Mouse (Mus musculus) megakaryocyte-erythroid progenitor cell, adult 5-6 weeks (primary cell): Measurements from ENCODE around the gene Marveld3. TPM values are rescaled to one million over a fixed set of nuclear protein-coding genes. Genes with fewer than 3 reads are reported as not detected.

Experiments
- ATAC-seq: replicated peaks from 2 replicates; pipeline ENCODE4 v1.8.0; 2016; ENCODE audit warnings: mild to moderate bottlenecking, inconsistent platforms; ENCODE audit not compliant: severe bottlenecking, poor library complexity, low FRiP score, low TSS enrichment
- total RNA-seq, 2 experiments: library from RNA; stranded (forward) in 1 of 2; stranded (reverse) in 1 of 2; fragments of 200-1000, 215-1000 nt in 1 of 2; fragments of >200 nt in 1 of 2; fragmentation: Nextera tagmentation in 1 of 2; gene quantifications; 2 replicates each; pipeline ENCODE4 v1.2.3; 2014 to 2017

The Marveld3 gene
- total RNA-seq, 2 experiments from 2014 or later: not detected

DNA sequence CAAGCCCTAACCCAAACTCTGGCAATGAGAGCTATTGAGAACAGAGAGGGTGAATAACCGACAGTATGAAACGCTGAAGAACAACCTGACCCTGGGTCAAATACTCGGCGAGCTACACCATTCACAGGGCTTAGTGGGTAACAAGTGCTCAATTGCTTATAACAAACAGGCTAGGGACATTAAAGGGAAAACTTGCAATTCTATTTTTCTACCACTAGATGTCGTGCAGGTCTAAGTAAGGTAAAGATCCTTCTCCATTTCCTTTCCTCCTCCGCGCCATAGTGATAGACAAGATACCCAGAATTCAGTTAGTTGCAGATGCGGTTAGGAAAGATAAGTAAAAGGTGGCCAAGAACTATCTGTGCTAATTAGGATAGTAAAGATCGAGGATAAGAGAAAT is 8.3 kb upstream of the Marveld3 start:
- ATAC-seq: peak; percentile 82

DNA sequence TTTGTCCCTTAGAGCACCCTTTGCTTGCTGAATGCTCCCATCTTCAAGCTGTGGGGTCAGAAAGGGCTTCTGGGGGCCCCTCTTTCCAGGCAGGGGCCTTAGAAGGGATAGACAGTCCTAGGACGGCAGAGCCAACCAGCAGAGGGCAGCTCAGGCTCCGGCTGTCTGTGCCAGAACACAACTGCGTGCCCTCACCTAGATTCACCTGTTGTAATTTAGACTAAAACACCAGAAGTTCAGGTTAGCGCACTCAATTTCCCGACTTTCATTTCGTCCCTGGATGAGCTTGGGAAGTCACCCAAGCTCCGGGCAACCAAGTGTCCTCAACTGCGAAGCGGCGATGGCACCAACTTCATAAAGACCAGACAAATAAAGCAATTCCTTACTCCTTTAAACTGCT is 6.8 kb upstream of the Marveld3 start:
- ATAC-seq: no peak

DNA sequence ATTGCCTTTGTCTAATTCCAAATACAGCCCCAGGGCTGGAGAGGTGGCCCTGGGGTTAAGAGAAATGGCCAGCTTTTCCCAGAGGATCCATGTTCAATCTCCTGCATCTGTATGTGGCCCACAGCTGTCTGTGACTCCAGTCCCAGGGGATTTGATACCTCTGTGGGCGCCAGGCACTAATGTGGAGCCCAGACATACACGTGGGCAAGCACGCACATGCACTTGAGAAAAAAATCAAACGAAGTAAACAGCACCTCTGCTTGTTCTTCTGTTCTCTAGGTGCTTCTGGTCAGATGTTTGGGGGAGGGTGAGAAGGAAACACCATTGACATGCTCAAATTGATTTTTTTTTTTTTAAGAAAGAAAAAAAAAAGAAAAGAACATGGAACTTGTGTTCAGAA is 2.1 kb upstream of the Marveld3 start:
- no peak for ATAC-seq

DNA sequence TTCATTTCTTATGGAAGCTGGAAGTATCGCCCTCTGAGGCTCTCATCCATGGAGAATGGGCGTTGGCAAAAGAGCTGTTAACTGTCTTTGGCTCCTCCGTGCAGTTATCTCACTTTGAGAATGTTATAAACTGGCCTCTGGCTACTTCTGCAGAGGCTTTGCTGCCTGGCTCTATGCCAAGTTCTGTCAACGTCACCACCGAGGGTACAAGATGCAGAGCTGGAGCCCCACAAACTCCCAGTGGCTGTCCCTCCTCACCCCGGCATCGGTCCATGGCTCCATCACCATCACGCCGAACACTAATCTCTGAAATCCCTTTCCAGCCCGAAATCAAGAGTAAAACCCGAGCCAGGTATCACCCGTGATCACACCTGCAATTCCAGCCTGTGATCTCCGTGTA is 1.4 kb upstream of the Marveld3 start:
- ATAC-seq: no peak

DNA sequence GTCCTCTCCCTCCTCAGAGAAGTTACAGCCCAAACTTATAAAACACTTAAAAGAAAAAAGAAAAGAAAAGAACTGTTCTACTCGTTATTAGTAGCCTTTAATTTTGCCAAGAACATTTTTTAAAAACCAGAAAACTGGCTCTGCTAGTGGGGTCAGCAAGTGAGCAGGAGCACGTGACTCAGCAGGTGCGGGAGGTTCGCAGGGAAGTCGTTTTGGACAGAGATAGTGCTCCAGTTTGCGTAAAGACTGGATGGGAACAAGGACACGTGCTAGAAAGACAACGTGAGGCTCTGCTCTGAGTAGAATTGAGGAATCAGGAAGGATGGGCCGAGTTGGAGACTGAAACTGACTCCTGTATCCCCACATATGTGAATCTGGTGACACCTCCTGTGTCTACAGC is 893 bp upstream of the Marveld3 start:
- no peak for ATAC-seq

DNA sequence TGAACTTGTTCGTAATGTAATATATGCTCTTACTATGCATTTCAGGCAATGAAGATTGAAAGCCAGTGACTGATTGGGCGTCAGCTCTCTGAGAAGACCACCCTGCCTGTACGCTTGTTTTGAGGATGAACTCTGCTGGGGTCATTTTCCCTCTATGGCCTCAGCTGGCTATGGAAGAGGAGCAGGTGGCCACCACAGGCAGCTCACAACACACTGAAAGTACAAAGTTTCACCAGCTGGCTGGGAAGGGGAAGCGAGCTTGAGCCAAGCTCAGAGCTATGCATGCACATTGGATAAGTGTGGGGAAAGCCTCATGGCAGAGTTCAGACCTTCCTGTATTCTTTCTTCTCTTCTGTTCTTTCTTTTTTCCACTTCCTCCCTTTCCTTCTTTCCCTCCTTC is 2.9 kb downstream of the Marveld3 start:
- ATAC-seq: no peak

DNA sequence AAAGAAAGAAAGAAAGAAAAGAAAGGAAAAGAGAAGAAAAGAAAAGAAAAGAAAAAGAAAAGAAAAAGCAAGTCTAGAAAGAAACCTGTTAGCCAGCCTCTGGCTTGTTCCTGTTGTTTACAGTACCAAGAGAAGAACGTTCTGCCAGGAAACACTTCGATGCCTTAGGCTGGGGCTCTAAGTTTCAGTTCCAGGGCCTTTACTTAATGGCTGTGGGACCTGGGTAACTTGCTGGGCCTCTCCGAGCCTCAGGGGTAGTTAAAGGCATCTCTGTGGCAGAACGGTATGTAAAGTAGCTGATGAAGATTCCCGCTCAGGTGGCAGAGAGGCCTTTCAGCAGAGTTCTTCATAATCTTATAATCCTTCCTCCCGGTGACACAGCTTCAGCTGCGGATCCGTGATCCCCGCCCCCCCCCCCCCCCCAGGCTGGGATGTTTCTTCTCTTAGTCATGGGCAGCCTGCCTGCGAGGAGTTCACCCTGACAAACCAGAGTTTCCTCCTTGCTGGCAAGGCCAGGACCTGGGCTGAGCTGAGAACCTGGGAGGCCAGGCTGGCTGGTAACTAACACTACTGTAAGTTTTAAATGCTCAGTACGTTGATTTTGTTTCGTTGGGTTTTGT is 3.9 kb downstream of the Marveld3 start:
- ATAC-seq: no peak

DNA sequence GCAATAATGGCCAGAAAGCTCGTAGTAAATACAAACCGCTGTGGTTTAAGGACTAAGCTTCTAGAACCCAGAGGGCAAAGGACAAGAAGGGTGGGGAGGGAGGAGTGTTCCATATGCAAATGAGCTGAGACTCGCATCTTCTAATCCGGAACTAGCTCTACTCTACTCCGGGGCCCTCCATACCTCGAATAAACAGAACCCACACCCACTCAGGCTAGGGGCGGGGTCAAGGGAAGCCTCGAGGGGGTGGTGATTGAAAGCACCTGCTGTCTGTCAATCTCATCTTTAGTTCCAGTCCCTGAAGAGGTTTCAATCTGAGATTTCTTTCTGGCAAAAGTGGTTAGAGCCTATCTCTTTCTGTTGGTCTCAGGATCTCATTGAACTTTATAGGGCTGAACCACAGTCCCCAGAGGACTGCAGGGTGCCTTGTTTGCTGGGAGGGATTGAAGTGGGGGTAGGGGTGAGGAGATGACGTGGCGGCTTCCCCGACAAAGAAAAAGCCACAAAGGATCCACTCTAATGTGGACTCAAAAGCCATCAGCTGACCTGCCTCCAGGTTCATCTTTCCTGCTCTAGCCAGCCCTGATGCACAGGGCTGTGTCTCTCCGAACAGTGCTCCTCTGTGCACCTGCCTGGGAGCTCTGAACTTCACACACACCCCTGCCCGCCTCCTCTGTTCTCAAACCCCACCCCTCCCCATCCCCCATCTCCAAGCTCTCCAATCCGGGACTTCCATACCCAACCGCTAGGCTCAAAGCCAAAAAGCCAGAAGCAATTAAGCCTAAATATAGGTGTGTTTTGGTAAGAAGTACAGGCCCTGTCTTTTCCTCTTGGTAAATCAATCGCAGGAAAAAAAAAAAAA is 4.6 kb downstream of the Marveld3 start:
- no peak for ATAC-seq

DNA sequence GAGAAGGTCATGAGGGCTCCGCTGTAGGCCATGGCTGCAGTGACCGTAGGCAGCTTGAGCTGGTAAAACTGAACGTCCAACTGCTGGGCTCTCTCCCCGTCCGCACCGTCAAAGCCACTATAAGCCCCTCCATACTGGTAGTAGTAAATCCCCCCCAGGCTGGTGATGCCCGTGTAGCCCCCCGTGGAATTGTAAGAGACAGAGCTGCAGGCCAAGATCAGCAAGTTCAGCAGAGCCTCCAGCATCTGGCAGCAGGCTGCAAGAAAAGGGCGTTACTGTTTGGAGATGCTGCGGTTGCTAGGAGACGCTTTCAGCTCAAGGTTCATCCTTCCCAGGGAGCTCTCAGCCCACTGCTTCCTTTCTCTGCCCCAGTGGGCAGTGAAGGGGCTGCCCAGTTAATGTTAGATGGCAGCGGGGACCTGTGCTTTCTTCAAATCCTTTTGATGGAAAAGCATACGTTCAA is 7.5 kb downstream of the Marveld3 start:
- no peak for ATAC-seq

DNA sequence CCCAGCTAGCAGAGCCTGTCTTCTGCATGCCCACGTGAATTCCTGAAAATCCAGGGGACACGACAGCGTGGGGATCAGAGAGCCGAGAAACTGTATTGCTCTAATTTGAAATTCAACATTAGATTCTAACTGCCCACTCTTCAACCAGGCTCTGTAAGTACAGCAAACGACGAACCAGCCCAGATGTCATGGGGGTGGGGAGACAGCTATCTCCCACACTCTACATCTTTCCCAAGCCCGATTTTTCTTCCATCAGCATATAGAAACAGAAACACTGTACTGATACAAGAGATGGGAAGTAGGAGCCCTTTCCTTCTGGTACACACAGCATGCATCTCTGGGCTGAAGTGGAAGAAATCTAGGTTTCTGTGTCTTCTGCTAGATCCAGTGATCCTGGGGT is 9.8 kb downstream of the Marveld3 start:
- ATAC-seq: no peak

DNA sequence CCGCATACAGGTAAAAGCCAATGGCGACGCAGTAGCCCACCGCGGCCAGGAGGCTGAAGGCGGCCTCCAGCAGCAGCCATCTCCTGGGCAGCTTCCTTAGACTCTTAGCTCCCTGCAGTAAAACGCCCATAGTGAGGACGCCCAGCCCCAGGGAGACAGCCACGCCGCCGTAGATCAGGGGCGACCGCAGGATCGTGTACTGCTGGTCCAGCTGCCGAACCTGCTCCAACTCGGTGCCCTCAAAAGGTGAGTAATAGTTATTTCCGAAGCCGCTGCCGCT is 13.8 kb downstream of the Marveld3 start:
- 0 out of 2 replicates have a peak, but pooled peaks have one; percentile 21 for ATAC-seq

DNA sequence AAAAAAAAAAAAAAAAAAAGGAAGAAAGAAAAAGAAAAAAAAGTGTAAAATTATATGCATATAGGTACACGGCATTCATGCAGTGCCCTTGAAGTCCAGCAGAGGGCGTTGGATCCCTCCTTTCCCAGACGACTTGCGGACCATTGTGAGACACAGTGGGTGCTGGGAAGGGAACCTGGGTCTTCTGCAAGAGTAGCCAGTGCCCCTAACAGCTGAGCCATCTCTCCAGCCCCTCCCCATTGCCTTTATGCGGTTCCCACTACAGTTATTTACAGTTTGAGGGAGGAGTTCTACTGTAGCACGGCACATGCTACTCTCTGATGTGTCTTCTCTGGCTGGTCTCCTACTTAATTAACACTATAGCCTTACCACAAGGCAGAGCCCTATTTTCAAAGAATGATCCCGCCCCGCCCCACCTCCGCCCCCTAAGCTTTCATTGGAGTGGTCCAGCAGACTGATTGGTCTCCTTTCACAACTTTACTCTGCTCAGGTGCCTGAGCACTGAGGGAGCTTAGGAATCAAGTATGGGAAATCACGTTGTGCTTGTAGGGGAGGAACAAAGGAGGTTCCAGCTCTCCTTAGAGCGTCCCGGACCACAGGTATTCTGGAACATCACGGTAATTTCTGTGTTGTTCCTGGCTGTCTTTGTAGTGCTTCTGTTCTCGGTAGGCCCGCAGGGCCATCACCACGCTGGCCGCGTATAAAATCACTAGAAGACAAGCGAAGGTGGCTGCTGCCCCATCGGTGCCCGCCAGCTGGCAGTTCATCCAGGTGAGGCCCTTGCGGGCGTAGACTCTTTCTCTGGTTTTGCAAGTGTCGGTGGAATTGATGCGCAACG is 14.3 kb downstream of the Marveld3 start:
- peak; percentile 62 for ATAC-seq

DNA sequence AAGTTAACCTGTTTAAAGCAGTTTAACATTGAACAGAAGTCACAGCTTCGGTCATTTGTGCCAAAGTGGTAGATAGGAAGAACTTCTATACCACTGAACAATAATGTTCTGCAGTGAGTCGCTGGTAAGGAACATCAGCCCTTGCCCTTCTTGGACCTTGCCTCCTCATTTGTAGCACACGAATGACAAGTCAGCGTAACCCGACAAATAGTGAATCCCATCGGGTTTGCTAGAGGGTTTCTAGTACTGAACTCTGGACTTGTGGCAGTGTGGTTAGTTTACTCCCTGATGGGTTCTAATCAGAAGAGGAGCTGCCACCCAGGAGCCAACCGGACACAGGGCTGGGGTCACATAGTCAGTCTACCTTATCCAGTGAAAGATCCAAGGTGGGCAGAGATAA is 15.7 kb downstream of the Marveld3 start:
- no peak for ATAC-seq

DNA sequence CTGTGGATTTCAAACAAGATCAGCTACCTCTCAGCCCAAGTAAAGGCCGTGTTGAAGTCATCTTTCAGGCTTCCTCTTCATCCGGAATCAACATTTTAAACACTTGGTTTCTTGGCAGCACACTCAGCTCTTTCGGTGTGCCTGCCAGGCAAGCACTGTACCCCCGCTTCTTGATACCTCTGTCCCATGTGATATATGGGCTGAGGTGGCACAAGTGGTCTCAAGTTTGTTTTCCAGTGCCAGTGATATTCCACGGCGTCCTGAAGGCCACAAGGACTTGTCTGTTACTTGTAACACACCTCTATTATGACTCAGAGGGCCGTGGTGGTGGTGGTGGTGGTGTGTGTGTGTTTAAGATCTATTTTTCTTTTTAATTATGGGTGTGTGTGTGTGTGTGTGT is 16.3 kb downstream of the Marveld3 start:
- ATAC-seq: no peak

DNA sequence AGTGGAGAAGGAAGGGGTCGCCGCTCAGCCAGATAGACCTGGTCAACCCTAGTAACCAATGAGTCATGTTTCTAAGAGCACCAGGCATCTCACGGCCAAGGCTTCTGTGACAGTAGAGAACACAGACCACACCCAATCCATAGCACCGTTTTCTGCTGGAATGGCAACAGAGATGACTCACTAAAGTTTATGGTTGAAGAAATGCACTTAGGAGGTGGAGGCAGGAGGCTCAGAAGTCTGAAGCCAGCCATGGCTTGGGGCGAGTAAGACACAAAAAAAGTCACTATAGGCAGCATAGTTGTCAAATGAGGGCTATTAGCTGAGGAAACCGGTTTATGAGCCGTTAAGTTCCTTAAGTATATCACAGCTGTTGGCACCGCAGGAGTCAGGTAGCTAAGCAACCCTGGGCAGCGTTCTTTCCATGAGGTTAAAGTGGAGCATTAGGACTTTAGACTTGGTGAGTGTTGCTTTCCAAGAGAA is 16.8 kb downstream of the Marveld3 start:
- ATAC-seq: no peak

DNA sequence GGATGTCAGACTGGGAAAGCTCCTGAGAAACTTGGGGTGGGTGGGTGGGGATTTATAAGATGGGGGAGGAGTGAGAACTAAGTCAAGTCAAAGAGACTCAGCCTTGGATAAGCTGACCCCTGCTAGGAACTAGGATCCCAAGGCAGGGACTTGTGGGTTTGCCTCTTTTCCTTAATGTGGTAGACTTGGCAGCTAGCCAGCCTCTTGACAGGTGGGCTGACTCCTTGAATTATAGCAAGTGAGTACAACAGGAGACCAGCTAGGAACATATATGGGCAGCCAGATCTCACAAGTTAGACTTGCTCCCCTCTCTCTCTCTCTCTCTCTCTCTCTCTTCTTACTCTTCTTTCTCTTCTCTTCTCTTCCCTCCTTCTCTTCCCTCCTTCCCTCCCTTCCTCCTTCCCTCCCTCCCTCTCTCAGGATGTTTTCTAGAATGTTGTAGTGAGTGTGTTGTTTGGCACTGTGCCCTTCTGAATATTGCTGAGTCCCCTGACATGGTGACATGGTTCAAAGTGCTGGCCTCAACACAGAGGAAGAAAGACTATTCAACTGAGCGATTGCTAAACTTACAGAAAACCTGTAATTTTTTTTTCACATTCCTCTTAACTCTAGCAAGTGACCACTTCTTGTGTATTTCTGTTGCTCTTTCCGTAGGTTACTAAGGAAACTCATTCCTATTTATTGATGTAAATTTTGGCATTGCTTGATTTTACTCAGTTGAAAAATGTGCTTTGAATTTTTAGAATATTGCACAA is 20.2 kb downstream of the Marveld3 start:
- ATAC-seq: no peak

DNA sequence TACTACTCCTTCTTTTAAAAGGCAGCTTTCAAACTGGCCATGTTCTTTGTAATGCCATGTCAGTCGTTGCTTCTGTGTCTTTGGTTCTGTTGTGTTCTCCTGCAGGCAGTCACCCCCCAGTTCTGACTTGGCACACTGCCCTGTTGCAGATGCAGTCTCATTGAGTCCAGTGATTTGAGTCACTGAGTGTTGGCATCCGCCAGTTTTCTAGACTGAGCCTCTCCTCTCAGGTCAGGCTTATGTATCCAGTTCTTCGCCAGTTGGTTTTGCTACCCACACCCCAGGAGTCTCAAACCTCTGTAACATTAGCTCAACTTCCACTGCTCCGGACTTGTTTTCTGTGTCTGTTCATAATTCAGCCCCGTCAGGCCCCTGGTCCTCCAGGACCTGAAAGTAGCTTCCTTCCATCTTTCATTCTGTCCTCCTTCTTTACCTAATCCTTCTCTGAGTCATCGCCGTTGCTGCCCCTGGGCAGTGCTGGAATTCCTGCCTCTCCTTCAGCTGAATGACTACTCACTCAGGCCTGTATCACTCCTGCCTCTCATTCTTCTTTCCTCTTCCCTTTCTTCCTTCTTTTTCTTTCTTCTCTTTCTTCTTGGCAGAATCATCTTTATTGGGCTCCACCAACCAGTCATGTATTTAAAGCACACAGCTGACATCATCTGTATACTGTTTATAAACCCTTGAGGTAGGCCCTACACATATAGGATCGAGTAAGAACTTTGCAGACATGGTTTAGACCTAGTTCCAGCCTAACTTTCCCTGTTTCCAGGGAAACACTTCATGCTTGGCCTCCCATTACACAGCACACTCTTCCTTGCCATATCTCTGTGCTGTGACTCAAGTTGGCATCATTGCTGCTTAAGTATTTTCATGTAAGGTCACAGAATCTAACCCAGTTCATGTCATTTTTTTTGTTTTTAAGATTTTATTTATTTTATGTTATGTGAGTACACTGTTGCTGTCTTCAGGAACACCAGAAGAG is 41.3 kb downstream of the Marveld3 start:
- no peak for ATAC-seq

DNA sequence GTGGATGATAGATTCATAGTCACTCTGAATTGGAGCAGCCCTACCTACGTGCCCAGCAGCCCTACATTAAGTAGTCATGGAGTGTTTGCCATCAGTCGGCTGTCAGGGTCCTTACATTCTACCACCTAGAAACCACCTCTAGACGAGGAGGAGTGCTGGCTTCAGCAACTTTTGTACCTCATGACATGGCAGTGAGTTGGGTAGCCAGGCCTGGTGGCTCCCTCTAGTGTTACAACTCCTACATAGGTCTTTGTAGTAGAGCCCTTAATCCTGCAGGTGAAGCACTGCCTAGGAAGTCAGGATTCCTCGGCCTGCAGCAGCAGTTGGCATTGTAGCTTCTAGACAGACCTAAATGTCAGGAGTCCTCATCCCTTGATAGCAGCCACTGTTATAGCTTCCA is 44.7 kb downstream of the Marveld3 start:
- peak; percentile 94 for ATAC-seq
